Mouse (Mus musculus) brain, embryonic 18.5 days (tissue): ENCODE results near the gene Elovl2.

ENCODE experiments used
- DNase-seq: peaks from one replicate; pipeline ENCODE4 v3.0.0-alpha.2; 2012; ENCODE audit warnings: low read depth, low spot score

Elovl2 gene

GRCm38 (mm10) chr13:41145433-41145970, 74.7 kb downstream of the Elovl2 start:
- no peak for DNase-seq

- no peak for DNase-seq
Measured at GRCm38 (mm10) chr13:41134901-41135300, 85.3 kb downstream of the Elovl2 start.
